Mouse (Mus musculus): Measurements from ENCODE around the gene Twist2.

DNA sequence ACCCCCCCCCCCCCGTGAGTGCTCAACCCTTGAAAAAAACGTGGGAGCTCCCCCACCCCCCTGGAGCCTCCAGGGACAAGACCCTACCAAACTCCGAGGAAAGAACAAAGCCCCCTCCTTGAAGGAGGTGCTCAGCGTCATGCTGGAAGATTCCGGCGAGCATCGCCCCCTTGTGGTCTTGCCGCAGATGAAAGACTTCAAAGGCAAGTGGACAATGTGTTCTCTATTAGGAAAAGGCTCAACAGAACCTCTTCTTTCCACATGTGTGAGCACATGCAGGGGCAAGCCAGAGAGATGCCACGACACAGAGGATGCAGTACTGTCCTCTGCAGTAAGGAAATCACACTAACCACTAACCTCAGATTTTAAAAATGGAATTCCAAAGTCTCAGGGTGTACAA, 46.2 kb upstream of the Twist2 start:
- TF ChIP-seq CTCF (IDR thresholded peaks at IDR 0.05; ENCODE audit: extremely low read depth, insufficient read length, insufficient replicate concordance, low read depth, low read length): peak; percentile 75
- TF ChIP-seq POLR2A (IDR thresholded peaks at IDR 0.05; ENCODE audit: low read depth, low read length): no peak
